Mouse (Mus musculus) embryonic facial prominence, embryonic 12.5 days (tissue): ENCODE measurements at regions not wholly inside any gene's neighbourhood (a gene's known extent, or its start where the extent isn't known, plus 50 kb on each side); places are given as distances from the start of the nearest gene placed in this dataset.
"Not testable (repeated sequence)": the region's sequence is repeated elsewhere in the genome, so short reads cannot be mapped to it uniquely, and the experiment has no call there.

Experiments
- ATAC-seq: fragments of 200-750 bp; cut with Nextera tagmentation; 2 replicates; pipeline ENCODE4 v1.8.0; 2017; ENCODE audit not compliant: insufficient number of reproducible peaks, insufficient read depth, low FRiP score, low TSS enrichment
- H3K27ac ChIP-seq: fragments of 300-500 bp; sonication (generic); 2 replicates; pipeline ENCODE4 v1.5.1; 2016; ENCODE audit warnings: mild to moderate bottlenecking
- H3K27me3 ChIP-seq: fragments of 300-500 bp; sonication (generic); 2 replicates; pipeline ENCODE4 v1.6.1; 2016; ENCODE audit warnings: mild to moderate bottlenecking, moderate library complexity
- H3K36me3 ChIP-seq: fragments of 300-500 bp; sonication (generic); 2 replicates; pipeline ENCODE4 v1.6.1; 2016; ENCODE audit warnings: mild to moderate bottlenecking
- H3K4me1 ChIP-seq: fragments of 300-500 bp; sonication (generic); 2 replicates; pipeline ENCODE4 v1.6.1; 2016
- H3K4me2 ChIP-seq: fragments of 300-500 bp; sonication (generic); replicated peaks from 2 replicates; pipeline ENCODE4 v1.6.1; 2016; ENCODE audit warnings: mild to moderate bottlenecking, moderate library complexity
- H3K4me3 ChIP-seq: fragments of 300-500 bp; sonication (generic); 2 replicates; pipeline ENCODE4 v1.5.1; 2016; ENCODE audit warnings: mild to moderate bottlenecking
- H3K9ac ChIP-seq: fragments of 300-500 bp; sonication (generic); 2 replicates; pipeline ENCODE4 v1.6.1; 2016; ENCODE audit warnings: mild to moderate bottlenecking, moderate library complexity
- H3K9me3 ChIP-seq: fragments of 300-500 bp; sonication (generic); 2 replicates; pipeline ENCODE4 v1.6.1; 2016; ENCODE audit warnings: mild to moderate bottlenecking, moderate library complexity
- WGBS: fragments of 180-500 bp; shearing (Covaris S2); methylation state at CpG from one replicate; pipeline ENCODE4 v1.1.7; 2016; 5-methylcytosine and 5-hydroxymethylcytosine counted together

DNA sequence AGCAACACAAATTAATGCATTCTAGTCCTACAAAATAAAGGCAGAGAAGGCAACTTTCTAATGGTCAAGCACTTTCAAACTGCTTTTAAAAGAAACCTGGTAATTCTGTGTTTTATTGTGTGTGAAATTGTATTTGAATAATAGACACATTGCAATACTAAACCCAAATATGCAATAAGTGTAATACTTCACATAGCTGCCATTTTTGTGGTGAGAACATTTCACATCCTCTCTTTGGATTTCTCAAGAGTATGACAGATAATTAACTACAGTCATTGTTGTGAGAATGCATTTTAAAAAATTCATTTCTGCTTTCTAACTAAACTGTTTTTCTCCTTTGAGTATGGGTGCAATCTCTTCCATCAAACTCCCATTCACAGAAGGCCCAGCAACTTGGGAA is 256.4 kb downstream of the Sema3d start:
- Histone ChIP-seq H3K9me3 (no peaks in the 10 kb centered on the region), H3K36me3 (no peaks in the 10 kb centered on the region), H3K4me3 (no peak overlapping the region), H3K27ac (no peak overlapping the region), H3K4me2 (no peak overlapping the region), H3K9ac (no peak overlapping the region), H3K27me3 (no peaks in the 10 kb centered on the region), H3K4me1 (peaks cover 3% of the 10 kb centered on the region; the same call in 1 of the 2 replicates)
- ATAC-seq = no peak

DNA sequence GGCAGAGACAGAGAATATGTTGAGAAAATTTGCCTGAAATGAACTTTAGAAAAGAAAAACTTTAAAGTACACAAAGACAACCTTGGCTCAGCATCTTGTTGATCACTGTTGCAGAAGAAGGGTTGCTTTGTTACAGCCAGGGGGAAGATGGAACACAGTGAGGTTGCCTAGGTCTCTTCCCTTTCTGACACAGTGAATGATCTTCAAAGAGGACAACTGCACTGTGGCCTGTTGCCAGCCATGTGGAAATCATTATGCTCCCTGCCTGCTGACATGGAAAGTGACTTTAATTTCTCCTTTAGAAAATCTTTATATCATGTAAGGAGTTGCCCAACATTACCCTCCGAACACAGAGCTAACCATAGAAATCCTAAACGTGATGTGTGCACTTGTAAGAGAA is 263.1 kb downstream of the Sema3d start:
- H3K27ac ChIP-seq = no peak overlapping the region
- no peak overlapping the region for H3K9ac ChIP-seq
- H3K9me3 ChIP-seq = no peaks in the 10 kb centered on the region
- WGBS = 35% methylated on average over 2 of the region's 2 CpGs
- ATAC-seq = no peak
- no peak overlapping the region for H3K4me3 ChIP-seq
- H3K4me2 ChIP-seq = no peak overlapping the region
- H3K36me3 ChIP-seq = no peaks in the 10 kb centered on the region
- H3K27me3 ChIP-seq = no peaks in the 10 kb centered on the region
- H3K4me1 ChIP-seq = 0 out of 2 replicates have a peak, but pooled peaks cover 7% of the 10 kb centered on the region

DNA sequence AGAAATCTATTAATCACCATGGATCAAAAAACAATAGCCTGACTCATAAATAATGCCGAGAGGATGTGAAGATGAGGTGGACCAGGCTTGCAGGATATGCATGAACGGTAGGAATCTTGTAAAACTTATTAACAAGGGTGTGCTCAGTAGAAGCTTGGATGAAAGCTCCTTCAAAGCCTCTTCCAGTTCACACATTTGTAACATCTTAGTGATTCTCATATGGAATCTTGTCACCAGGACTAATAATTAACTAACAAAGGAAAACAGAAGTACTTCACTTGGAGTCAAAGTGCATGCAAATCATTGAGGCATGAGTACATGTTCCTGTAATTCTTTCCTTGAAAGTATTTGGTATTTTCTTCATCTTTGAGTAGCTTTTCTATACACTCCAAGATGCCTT is 290.5 kb downstream of the Sema3d start:
- Histone ChIP-seq H3K4me3 (no peak overlapping the region), H3K36me3 (no peaks in the 10 kb centered on the region), H3K4me2 (no peak overlapping the region), H3K27me3 (no peaks in the 10 kb centered on the region), H3K9me3 (no peaks in the 10 kb centered on the region), H3K9ac (no peak overlapping the region), H3K27ac (no peak overlapping the region), H3K4me1 (no peaks in the 10 kb centered on the region)
- no peak for ATAC-seq
- WGBS = 85% methylated on average over 2 of the region's 2 CpGs

DNA sequence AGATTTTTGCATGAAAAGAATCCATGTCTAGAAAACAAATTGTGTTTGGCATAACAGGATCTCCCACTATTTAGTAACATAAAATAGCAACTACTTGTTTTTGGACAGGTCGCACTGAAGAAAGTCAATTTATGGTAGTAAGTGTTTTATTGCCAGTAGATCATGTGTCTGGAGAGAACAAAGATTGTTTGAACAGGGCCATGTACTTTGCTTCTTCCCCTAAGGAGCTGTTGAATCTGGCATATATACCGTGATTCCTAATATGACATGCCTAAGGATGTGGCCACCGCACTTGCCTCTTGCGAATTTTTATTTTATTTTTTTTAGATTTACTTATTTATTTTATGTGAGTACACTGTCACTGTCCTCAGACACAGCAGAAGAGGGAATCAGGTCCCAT is 290.9 kb downstream of the Sema3d start:
- Histone ChIP-seq H3K27ac (no peak overlapping the region), H3K9ac (no peak overlapping the region)

DNA sequence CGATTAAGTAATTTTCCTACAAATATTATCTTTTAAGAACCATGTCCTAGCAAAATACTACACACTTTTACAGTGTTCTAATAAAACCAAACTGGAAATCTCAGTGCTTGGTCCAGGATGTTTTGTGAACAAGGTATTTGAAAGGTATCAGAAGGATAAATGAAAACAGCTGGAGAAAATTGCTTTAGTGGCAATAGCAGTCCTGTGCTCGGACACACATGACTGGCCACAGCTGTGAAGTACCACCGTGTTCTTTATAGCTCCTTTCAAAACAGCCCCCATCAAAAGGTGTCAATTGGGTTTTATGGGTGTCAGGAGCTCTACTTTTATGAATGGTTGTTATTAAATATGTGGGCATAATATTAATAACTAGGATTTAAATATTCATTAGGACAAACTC is 293.5 kb downstream of the Sema3d start:
- WGBS = 30% methylated on average over 3 of the region's 3 CpGs
- no peak for ATAC-seq
- H3K4me1 ChIP-seq = no peaks in the 10 kb centered on the region

More for the DNA sequence above, 290.9 kb downstream of the Sema3d start:
- no peak overlapping the region for H3K4me3 ChIP-seq
- H3K36me3 ChIP-seq = no peaks in the 10 kb centered on the region
- H3K9me3 ChIP-seq = no peaks in the 10 kb centered on the region
- WGBS = 89% methylated on average over 4 of the region's 4 CpGs
- H3K4me1 ChIP-seq = no peaks in the 10 kb centered on the region
- H3K27me3 ChIP-seq = no peaks in the 10 kb centered on the region
- no peak for ATAC-seq
- no peak overlapping the region for H3K4me2 ChIP-seq

DNA sequence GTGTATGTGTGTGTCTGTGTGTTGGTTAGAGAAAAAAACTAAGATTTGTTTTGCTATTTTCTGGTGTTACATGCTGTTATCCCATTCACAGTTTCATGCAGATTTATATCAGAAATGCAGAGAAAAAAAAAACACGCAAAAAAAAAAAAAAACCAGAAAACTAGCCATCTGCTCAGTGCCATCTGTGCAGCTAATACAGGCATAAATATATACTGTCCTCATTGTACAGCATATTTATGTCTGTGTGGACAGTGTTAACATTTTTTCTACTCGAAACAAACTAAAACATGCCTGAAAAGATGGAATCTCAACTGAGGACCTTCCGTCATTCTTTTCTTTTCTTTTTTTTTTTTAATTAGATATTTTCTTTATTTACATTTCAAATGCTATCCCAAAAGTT is 331.7 kb downstream of the Sema3d start:
- H3K4me2 ChIP-seq = no peak overlapping the region
- H3K9me3 ChIP-seq = peaks cover 7% of the 10 kb centered on the region
- H3K27me3 ChIP-seq = no peaks in the 10 kb centered on the region
- no peak overlapping the region for H3K27ac ChIP-seq
- no peaks in the 10 kb centered on the region for H3K4me1 ChIP-seq
- no peak overlapping the region for H3K4me3 ChIP-seq
- no peak for ATAC-seq
- WGBS = 87% methylated on average over 3 of the region's 3 CpGs
- no peak overlapping the region for H3K9ac ChIP-seq
- H3K36me3 ChIP-seq = 0 out of 2 replicates have a peak, but pooled peaks cover 4% of the 10 kb centered on the region

More for the DNA sequence above, 293.5 kb downstream of the Sema3d start:
- no peaks in the 10 kb centered on the region for H3K27me3 ChIP-seq
- no peak overlapping the region for H3K4me2 ChIP-seq
- no peak overlapping the region for H3K4me3 ChIP-seq
- no peaks in the 10 kb centered on the region for H3K9me3 ChIP-seq
- H3K9ac ChIP-seq = no peak overlapping the region
- no peak overlapping the region for H3K27ac ChIP-seq
- H3K36me3 ChIP-seq = no peaks in the 10 kb centered on the region

DNA sequence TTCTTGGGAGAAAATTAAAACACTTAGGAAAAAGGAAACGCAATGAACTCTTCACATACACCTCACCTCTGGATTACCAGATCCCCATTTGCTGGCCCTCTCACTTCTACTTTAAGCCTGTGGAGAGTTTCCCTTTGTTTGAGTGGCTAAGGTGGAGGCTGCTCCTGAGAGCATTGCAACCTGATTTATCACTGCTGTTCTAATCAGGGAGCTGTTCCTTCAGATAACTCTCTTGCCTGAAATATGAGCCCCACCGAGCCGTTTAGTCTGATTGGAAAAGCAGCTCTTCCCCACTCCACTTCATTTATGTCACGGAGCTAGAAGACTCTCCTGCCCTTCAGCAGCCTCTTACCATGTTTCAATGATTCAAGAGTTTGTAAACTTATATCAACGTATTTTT is 368.3 kb downstream of the Sema3d start:
- Histone ChIP-seq H3K4me3 (no peak overlapping the region), H3K9me3 (no peaks in the 10 kb centered on the region), H3K36me3 (no peaks in the 10 kb centered on the region), H3K4me2 (no peak overlapping the region), H3K9ac (no peak overlapping the region), H3K27me3 (no peaks in the 10 kb centered on the region), H3K4me1 (no peaks in the 10 kb centered on the region), H3K27ac (no peak overlapping the region)
- ATAC-seq = no peak
- 23% methylated on average over 5 of the region's 5 CpGs for WGBS

DNA sequence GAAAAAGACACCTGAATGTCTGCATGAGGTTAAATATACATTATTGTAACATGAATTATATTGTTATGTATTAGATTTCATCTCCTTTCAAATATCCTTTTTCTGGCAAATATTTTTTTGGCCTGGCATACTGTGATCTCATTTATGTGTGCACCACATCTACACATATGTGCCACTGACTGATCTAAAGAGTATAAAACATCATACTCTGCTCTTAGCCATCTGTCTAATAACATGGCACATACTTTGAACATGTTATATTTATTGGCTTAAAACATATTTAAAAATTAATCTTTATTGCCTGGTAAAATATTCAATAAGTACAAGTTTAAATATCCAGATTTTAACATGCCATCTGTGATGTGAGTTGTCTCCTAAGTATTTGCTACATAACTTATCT is 365.6 kb upstream of the Sema3a start:
- no peaks in the 10 kb centered on the region for H3K27me3 ChIP-seq
- no peaks in the 10 kb centered on the region for H3K36me3 ChIP-seq
- no peak overlapping the region for H3K4me2 ChIP-seq
- no peak overlapping the region for H3K4me3 ChIP-seq
- H3K4me1 ChIP-seq = no peaks in the 10 kb centered on the region
- ATAC-seq = no peak
- H3K9ac ChIP-seq = no peak overlapping the region
- H3K27ac ChIP-seq = no peak overlapping the region
- no peaks in the 10 kb centered on the region for H3K9me3 ChIP-seq

DNA sequence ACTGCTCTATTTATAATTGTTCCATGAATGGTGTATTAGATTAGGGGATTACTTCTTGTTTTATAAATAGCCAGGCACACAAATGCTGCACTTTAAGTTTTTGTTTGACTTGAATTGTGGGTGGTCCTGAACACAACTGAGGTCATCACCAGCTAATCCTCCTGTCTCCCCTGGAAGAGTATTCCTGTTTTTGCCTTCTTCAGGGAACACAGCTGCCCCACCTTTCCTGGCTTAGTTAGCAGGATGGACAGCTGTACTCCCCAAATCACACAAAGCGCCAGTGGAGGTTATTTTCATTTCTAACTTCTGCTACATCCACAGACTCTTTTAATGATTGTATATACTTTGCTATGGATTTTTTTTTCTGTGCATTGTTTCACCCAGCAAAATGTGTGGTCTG is 357.8 kb upstream of the Sema3a start:
- no peak overlapping the region for H3K9ac ChIP-seq
- no peak overlapping the region for H3K4me2 ChIP-seq
- H3K27me3 ChIP-seq = no peaks in the 10 kb centered on the region
- 68% methylated on average over 1 of the region's 1 CpGs for WGBS
- no peak for ATAC-seq
- H3K27ac ChIP-seq = no peak overlapping the region
- H3K4me3 ChIP-seq = no peak overlapping the region
- H3K4me1 ChIP-seq = no peaks in the 10 kb centered on the region
- no peaks in the 10 kb centered on the region for H3K9me3 ChIP-seq
- no peaks in the 10 kb centered on the region for H3K36me3 ChIP-seq

DNA sequence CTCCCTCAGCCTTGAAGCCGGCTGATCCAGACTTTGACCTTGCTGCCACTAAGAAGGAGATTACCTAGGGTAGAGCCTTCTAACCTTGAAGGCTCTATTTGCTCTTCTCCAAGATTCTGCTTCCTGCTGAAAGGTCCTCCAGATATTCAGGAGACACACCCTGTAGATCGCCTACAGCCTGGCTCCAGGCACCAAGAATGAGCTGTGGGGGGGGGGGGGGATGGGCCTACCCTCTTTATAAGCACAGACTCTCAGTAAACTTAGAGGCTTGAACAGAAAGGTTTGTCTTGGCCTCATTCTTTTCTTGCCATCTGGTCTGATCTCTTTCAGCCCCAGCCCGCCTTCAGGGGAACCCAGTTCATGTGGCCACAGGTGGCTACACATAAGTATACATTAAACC is 342.5 kb upstream of the Sema3a start:
- H3K4me3 ChIP-seq = no peak overlapping the region
- H3K27me3 ChIP-seq = no peaks in the 10 kb centered on the region
- H3K9ac ChIP-seq = no peak overlapping the region
- no peak for ATAC-seq
- H3K4me1 ChIP-seq = no peaks in the 10 kb centered on the region
- WGBS = 92% methylated on average over 3 of the region's 3 CpGs
- no peaks in the 10 kb centered on the region for H3K36me3 ChIP-seq
- no peak overlapping the region for H3K4me2 ChIP-seq
- peaks cover 4% of the 10 kb centered on the region; the same call in 1 of the 2 replicates for H3K9me3 ChIP-seq
- H3K27ac ChIP-seq = no peak overlapping the region

DNA sequence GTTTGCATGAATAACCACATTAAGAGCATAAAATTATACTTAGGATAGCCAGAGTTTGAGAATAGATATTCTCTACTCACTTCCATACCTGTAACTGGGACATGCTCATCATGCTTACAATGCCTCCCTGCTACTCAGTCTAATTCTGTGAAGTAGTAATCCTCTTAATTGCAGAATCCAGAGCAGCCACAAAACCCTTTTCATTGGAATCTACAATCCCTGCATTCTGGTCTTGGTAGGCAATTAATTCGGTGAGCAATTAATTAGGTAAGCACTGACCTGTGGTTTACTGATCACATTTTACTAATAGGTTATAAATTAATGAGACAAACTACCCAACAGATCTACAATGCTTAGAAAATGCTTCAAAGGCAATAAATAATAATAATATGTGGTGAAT is 316.5 kb upstream of the Sema3a start:
- ATAC-seq = no peak
- WGBS = 94% methylated on average over 1 of the region's 1 CpGs

DNA sequence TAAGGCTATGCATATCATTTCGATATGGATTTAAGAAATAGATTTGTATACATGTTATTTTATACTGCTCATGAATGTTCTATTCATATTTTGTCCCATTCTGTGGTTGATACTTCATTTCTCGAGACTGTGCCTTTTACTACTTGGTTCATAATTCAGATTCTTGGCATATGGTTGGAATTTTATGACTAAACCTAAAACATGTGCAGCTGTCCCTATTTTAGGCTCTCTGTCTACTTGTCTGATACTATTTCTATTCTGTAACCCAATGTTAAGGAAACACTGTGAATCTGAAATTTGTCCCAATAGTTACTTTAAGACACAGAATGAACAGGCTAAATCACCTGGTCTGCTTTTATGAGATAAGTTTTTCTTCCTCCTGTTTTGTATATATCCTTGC is 315.3 kb upstream of the Sema3a start:
- no peak for ATAC-seq
- no peaks in the 10 kb centered on the region for H3K36me3 ChIP-seq
- H3K27me3 ChIP-seq = no peaks in the 10 kb centered on the region
- no peak overlapping the region for H3K4me3 ChIP-seq
- 56% methylated on average over 2 of the region's 2 CpGs for WGBS
- H3K4me2 ChIP-seq = no peak overlapping the region
- H3K9me3 ChIP-seq = no peaks in the 10 kb centered on the region
- no peaks in the 10 kb centered on the region for H3K4me1 ChIP-seq
- no peak overlapping the region for H3K9ac ChIP-seq
- H3K27ac ChIP-seq = no peak overlapping the region

More for the DNA sequence above, 316.5 kb upstream of the Sema3a start:
- no peaks in the 10 kb centered on the region for H3K9me3 ChIP-seq
- H3K4me2 ChIP-seq = no peak overlapping the region
- no peaks in the 10 kb centered on the region for H3K27me3 ChIP-seq
- H3K9ac ChIP-seq = no peak overlapping the region
- no peaks in the 10 kb centered on the region for H3K4me1 ChIP-seq
- no peaks in the 10 kb centered on the region for H3K36me3 ChIP-seq
- no peak overlapping the region for H3K27ac ChIP-seq
- H3K4me3 ChIP-seq = no peak overlapping the region

DNA sequence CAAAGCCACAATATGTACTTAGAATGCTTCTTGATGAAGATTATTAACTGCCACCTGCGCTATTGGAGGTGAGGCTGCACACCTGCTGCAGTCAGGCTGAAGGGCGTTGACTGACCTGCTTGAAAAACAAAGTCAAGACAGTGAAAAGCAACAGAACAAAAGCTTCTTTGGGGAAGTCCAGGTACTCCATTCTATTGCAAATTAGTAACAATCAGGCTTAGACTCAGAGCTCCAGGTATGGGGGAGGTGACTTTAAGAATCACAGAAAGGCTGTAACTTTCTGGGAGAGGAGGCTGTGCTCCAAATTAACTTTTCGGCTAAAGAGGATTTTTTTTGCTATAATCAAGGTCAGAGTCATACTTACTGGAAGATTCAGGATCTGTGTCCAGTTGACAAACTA is 278.0 kb upstream of the Sema3a start:
- ATAC-seq, H3K4me3 ChIP-seq: not testable (repeated sequence)

More for the DNA sequence above, 278.0 kb upstream of the Sema3a start:
- H3K4me1 ChIP-seq, H3K9ac ChIP-seq, H3K27me3 ChIP-seq, H3K36me3 ChIP-seq, H3K4me2 ChIP-seq, H3K27ac ChIP-seq: not testable (repeated sequence)
- peaks cover 16% of the 10 kb centered on the region; the same call in 1 of the 2 replicates for H3K9me3 ChIP-seq
- WGBS = 86% methylated on average over 3 of the region's 3 CpGs
